Mouse (Mus musculus) retina, postnatal 7 days (tissue): ENCODE measurements at regions not wholly inside any gene's neighbourhood (a gene's known extent, or its start where the extent isn't known, plus 50 kb on each side); places are given as distances from the start of the nearest gene placed in this dataset.
"Not testable (repeated sequence)": the region's sequence is repeated elsewhere in the genome, so short reads cannot be mapped to it uniquely, and the experiment has no call there.

ENCODE experiments used
- DNase-seq: peaks from one replicate; pipeline ENCODE4 v3.0.0-alpha.2; 2012; ENCODE audit warnings: low read depth, low spot score

- no peak for DNase-seq
Observed at GRCm38 (mm10) chr10:25702146-25702545, 166.1 kb upstream of the Smlr1 start.

DNA sequence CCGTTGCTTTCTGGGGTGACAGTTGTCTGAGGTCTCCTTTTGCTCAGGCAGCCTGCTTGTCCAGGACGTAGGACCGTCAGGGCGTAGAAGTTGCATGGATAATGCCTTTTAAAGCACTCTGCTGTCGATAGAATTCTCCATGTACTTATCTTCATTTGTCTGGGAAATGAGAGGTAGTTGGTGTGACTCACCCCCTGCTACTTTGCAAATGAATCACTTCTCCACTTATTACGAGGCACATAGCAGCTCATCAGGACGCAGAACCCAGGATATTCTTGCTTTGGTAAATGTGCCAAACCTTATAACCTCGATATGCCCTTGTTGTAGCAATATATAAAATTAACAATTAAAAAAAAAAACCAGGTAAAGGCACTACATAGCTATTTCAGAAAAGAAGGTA is 159.7 kb upstream of the Smlr1 start:
- no peak for DNase-seq

- peak; percentile 38 for DNase-seq
Observed at GRCm38 (mm10) chr10:25681243-25681642, 145.2 kb upstream of the Smlr1 start.

DNA sequence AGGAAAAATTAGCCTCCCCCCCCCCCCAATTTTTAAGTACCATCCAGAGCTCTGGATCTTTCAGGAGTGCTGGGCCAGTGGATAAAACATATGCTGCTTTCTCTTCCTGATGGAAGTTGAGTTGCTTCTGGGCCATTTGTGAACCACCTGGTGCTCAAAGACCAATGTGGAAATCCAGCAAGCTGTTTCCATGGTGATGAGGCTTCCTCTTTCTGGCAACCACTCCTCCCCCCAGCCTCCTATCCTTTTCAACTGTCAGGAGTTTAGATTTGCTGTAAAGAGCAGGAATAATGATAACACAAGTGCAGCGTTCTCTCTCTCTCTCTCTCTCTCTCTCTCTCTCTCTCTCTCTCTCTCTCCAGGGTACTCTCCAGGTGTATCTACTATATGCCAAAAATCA is 141.8 kb upstream of the Smlr1 start:
- DNase-seq: no peak

DNA sequence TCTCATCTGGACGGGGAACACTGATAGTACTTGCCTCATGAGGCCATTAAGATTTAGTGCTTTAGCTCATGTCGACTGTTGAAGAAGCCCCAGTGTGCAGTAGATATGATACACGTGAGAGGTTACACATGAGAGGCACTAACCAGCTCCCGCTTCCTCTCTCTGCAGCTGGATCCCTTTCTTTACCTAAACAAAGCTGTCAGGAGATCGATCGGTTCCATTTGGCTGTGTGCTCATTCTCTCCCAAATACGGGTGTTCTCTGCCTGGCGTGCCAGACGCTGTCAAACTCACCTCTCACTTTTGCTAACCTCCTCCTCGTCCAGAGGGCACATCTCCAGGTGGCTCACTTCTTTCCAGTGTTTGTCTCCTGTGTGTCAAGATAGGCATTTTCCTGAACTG is 139.3 kb upstream of the Smlr1 start:
- no peak for DNase-seq

DNA sequence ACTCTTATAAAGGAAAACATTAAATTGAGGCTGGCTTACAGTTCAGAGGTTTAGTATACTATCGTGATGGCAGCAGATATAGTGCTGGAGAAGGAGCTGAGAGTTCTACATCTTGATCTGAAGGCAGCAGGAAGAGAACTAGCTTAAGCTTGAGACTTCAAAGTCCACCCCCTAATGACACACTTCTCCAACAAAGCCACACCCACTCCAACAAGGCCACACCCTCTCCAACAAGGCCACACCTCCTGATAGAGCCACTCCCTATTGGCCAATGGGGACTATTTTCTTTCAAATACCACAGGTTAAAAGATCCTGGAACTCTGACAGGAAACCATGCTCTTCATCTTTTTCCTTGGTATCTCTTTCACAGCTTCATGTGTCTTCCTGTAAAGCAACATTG is 134.0 kb upstream of the Smlr1 start:
- no peak for DNase-seq

DNA sequence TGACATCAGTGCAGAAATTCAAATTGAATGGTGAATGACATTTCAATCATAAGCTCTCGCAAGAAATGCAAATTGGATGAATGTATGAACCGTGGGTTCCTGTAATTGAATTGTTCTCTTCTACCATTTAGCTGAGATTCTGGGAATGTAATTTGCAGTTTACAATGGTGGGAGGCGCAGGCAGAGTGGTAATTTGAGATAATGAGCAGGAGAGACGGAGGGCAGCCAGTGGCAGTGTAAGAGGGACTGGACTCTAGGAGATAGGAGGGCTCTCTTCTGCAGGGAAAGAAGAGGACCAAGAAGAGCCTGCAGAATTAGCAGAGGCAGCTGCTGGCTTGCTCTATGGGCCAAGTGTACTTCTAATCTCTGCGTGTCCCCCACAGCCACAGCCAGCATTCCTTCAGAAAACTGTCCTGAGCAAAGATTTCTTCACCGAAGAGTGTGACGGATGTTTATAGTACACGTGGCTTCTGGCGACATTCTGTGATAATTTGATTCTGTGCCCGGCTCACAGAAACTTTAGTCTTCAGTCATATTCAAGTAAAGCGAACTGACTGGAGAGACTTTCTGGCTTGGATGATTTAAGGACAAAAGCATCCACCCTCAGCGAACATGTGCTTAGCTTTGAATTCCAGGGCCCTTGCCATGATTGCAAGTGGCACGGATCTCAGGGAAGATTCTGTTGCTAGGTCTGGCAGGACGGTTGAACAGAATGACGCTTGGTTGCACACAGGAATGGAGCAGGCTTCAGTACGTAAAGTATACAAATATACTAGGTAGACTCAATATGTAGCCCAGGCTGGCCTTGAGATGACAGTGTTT is 116.9 kb upstream of the Smlr1 start:
- DNase-seq: no peak

DNA sequence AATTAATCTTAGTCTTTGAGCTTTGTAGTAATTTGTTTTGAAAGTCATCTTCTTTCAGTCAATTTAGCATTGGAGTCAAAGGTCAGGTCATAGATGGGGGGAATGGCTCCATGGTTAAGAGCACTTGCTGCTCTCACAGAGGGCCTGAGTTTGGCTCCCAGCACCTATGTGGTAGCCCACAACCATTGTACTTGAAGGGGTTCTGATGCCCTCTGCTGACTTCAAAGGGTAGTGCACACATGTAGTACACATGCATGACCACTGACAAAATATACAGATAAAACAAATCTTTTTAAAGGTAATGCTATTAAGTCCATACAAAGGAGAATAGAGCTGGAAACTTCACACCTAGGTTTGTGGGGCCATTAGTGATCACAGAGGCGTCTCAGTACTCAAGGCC is 111.7 kb upstream of the Smlr1 start:
- DNase-seq: no peak

GRCm38 (mm10) chr10:25643518-25643993 is 107.5 kb upstream of the Smlr1 start:
- DNase-seq: no peak

DNA sequence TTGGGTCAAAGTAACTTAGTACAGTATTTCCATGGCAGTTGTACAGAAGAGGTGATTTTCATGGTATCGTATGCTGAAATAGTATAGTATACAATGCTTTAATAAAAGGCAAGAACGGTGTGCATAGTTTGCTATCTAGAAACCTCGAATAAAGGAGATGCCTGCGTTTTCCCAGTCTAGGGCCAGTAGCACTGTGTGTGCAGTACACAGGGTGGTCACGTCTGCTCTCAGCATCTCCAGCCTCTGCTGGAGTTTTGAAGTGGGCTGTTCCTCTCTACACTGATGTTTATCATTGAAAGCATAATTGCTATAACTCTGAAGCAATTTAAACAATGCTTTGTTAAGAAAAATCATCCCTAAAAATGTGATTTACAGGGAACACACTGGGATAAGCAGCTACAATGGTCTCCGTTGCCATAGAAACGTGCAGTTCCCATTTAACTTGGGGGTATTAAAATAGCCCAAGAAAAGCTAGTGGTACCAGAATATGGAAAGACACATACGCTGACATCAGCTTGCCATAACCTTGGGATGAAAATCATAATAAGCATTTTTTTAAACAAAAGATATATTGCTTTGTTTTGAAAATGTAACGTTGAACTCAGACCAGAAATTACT is 106.1 kb upstream of the Smlr1 start:
- DNase-seq: no peak

DNA sequence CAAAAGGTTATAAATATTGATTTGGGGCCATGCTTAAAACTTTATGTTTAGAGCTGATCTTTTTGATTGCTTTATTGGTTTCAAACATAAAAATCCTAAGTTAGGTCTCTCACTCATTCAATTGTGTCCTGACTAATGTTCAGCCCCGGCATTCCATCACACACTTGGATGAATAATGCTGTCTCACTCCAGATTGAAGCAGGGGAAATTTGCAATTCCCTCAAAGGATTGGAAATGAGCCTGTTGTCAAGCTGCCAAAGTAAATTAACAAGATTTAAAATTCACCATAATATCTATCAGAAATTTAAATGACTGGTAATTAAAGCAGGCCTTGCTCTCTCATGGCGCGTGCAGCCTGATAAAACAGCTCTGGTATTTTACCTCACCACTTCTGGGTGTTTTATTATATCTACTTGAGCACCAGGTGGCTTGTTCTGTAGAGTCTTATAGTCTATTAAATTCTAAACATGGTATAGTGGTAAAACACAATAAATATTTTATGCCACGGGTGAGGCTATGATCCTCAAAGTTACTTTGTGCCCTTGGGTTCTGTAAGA is 97.1 kb upstream of the Smlr1 start:
- DNase-seq: no peak

- no peak for DNase-seq
Observed at GRCm38 (mm10) chr10:25632306-25632705, 96.2 kb upstream of the Smlr1 start.

- no peak for DNase-seq
Observed at GRCm38 (mm10) chr10:25622585-25622984, 86.5 kb upstream of the Smlr1 start.

DNA sequence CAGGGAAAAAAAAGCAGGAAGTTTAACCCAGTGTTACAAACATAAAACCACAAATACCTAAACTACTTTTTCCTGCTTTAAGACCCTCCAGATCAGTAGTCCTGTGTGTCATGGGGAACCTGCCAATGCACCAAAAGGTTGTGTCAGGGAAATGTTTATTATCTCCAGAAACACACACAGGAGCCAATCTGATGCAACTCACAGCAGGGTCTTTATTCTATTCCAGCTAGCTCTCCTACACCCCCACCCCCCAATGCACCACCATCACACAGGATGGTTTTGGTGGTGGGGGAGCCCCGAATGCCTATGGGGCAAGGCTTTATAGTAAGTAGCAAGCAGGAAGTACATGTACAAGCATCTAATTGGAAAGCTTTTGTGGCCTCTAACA is 85.7 kb upstream of the Smlr1 start:
- not testable (repeated sequence) for DNase-seq

DNA sequence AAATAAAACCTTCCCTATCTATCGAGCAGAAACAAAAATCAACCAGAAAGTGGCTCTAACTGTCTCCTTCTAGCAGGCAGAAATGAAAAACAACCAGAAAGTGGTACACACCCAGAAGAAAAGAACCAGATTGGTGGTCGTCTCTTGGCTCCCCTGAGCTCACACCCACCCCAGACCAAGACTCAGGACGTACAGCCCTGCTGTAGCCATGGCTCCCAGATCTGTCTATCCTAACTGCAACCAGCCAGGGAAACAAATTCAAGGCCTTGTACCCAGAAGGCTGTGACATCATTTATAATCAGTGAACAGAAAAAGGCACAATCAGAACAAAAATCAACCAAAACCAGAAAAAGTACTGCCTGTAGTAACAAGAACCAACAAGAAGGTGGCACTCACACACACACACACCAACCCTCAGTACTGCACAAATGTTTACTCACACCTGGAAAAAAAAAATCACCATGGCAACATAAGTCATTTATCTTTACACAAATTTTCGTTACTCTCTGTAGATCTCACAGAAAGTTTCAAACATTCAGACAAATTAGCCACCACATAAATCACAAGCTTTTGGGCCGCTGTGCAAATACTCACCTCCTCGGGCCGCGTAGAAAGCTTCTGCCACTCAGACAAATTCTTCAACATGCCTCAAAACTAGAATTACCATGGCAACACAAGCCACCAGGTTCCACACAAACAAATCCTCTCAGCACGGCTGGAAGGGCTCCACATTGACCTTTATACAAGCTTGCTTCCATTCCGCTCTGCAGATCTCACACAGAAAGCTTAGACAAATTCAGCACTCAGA is 85.1 kb upstream of the Smlr1 start:
- no peak for DNase-seq

DNA sequence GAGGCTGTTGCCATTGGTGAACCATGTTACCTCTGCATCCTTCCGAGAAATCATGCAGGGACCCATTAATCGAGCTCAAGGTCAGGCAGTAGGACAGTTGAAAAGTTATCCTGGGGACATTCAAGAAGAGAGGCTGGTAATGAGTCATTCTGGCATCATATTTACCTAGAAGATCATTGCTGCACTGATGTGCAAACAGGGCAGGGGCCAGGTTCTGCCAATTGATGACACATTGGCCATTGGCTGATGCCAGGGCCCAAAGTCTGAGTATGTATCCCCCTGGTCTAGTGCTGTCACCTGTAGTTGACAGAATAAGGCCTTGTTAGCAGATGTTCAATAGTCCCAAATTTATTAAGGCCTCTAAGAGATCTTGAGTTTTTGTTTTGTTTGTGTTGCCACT is 83.6 kb upstream of the Smlr1 start:
- no peak for DNase-seq

DNA sequence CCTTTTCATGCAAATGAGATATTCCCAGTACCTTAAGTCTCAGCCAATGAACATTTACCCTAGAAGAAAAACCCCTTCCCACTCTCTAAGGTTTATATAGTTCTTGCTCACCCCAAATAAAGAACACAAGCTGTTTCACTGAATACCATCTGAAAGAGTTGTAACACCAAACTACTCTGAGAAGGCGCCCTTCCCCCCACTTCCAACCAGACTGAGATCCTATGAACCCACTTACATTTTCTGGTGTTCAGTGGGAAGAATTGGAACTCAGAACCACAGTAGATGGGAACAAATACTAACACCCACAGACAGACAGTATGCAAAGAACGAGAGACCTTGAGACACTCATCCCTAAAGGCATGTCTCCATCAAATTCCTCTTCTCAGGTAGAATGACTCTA is 65.4 kb upstream of the Smlr1 start:
- DNase-seq: no peak

DNA sequence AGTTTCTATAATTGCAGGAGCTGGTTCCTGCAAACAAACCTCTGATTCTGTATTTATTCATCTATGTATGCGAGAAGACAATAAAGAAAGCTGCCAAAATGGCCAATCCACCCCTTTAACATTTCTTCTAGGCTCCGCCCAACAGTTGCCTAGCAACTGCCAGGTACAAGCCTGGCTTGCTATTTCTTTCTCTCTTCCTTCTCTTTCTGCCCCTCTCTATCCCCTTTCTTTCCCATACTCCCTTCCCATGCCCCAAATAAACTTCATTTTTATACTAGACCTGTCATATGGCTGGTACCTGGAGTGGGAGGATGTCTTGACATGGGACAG is 53.2 kb upstream of the Smlr1 start:
- no peak for DNase-seq

DNA sequence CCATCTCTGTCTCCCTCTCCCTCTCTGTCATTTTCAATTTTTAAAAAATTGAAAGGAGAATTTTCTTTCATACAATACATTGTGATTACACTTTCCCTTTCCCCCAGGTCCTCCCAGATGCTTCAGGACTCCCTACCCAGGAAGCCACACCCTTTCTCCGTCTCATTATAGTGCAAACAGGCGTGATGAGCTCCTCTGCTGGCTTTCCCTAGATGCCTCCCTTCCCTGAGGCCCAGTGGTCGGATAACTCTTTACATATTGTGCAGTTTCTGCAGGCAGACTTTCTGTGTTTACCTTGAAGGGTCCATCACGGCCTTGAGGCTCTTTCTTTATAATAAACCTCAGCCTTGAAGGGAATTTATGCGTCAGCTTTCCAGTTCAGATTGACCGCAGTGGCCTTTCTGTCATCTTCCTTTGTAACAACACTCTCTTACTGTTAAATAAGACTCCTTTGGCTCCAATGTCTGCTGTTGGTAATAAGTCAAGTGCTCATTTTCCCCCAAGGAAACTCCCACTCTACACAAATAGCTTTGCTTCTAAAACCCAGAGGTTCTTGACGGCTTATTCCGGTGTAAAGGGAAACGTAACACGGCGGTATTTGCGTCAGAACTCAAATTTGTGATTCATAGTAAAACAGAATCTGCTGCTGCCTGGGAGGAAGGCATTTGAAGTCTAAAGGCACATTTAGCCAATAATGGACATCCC is 52.7 kb upstream of the Smlr1 start:
- DNase-seq: no peak
